In genomic region chr5:46443805-46444340, GRCm38 (mm10) we compare ENCODE assay signal across 8 mouse cellular contexts.
DNase-seq lines count a peak whose midpoint lies in the region; ATAC-seq and TF ChIP-seq lines count a peak whose summit lies in the region.

No protein-coding gene starts in this region.

- ATAC-seq in liver, postnatal 0 days, result no peak
- ATAC-seq in liver, embryonic 11.5 days (replicated peaks; ENCODE audit: low FRiP score), result no peak

- H3K36me3 ChIP-seq in liver, postnatal 0 days (replicated peaks; ENCODE audit: insufficient read depth, low read length), result no peaks in the 10 kb centered on the region
- H3K36me3 ChIP-seq in liver, embryonic 11.5 days (ENCODE audit: control insufficient read depth, insufficient read depth, low read length), result no peaks in the 10 kb centered on the region

- H3K27ac ChIP-seq in liver, postnatal 0 days (ENCODE audit: low read depth), result no peak overlapping the region
- no peak overlapping the region for H3K27ac ChIP-seq in liver, embryonic 11.5 days (ENCODE audit: low read depth, low read length)
- H3K27ac ChIP-seq in cortical plate, adult 2 months (ENCODE audit: insufficient read depth, low read length), result no peak overlapping the region

- no peaks in the 10 kb centered on the region for H3K4me1 ChIP-seq in liver, postnatal 0 days (ENCODE audit: insufficient read depth)
- H3K4me1 ChIP-seq in liver, embryonic 11.5 days (replicated peaks; ENCODE audit: control insufficient read depth, insufficient read depth, low read length), result no peaks in the 10 kb centered on the region
- H3K4me1 ChIP-seq in cortical plate, adult 2 months (ENCODE audit: control insufficient read depth, insufficient read depth, low read length), result no peaks in the 10 kb centered on the region

- H3K4me2 ChIP-seq in liver, postnatal 0 days (ENCODE audit: low read depth, low read length), result no peak overlapping the region
- H3K4me2 ChIP-seq in liver, embryonic 11.5 days, result no peak overlapping the region

- no peak overlapping the region for H3K4me3 ChIP-seq in liver, postnatal 0 days (ENCODE audit: low read depth, low read length)
- H3K4me3 ChIP-seq in liver, embryonic 11.5 days (ENCODE audit: low read depth, low read length), result no peak overlapping the region
- H3K4me3 ChIP-seq in cortical plate, adult 2 months (ENCODE audit: insufficient read depth, low read length), result no peak overlapping the region

- no peak overlapping the region for H3K9ac ChIP-seq in liver, postnatal 0 days (replicated peaks)
- H3K9ac ChIP-seq in liver, embryonic 11.5 days (ENCODE audit: low read depth, low read length), result no peak overlapping the region

- DNase-seq in cerebellum, postnatal 14 days, result peak; percentile 56 to 69
- no peak for DNase-seq in cerebellum, adult 11-12 months
- DNase-seq in liver, postnatal 0 days, result no peak
- DNase-seq in liver, embryonic 11.5 days (ENCODE audit: low spot score), result no peak
- peak; percentile 36 for DNase-seq in lung, postnatal 10 days
- no peak for DNase-seq in thymus, adult 18-20 months
- no peak for DNase-seq in frontal cortex, postnatal 14 days (ENCODE audit: low spot score in 2 of 2)

- WGBS in liver, postnatal 0 days (ENCODE audit: insufficient replicate concordance), result 13% methylated on average over 12 of the region's 12 CpGs
- WGBS in liver, embryonic 11.5 days, result 14% methylated on average over 12 of the region's 12 CpGs

- H3K9me3 ChIP-seq in liver, postnatal 0 days (ENCODE audit: low read length), result no peaks in the 10 kb centered on the region
- H3K9me3 ChIP-seq in liver, embryonic 11.5 days (ENCODE audit: control insufficient read depth, low read length), result no peaks in the 10 kb centered on the region

- no peaks in the 10 kb centered on the region for H3K27me3 ChIP-seq in liver, postnatal 0 days (ENCODE audit: insufficient read depth, low read length)
- no peaks in the 10 kb centered on the region for H3K27me3 ChIP-seq in liver, embryonic 11.5 days (replicated peaks; ENCODE audit: control insufficient read depth, insufficient read depth, low read length)

- TF ChIP-seq CTCF in liver, postnatal 0 days (IDR thresholded peaks at IDR 0.05; ENCODE audit: low read depth), result peak; percentile 68
- TF ChIP-seq CTCF in cortical plate, adult 2 months (IDR thresholded peaks at IDR 0.05; ENCODE audit: extremely low read depth, insufficient read depth, low read length), result peak; percentile 26; the same call in 1 of the 2 replicates

- no peak for TF ChIP-seq POLR2A in cortical plate, adult 2 months (IDR thresholded peaks at IDR 0.05; ENCODE audit: extremely low read depth, insufficient read depth, low read length)

- no peak for TF ChIP-seq EP300 in liver, postnatal 0 days (IDR thresholded peaks at IDR 0.05; ENCODE audit: low read depth)

Comparison
In these comparisons a context has a peak if more than half of its experiments do, and no peak if none do; other contexts are left out.
1. DNase-seq: peak in cerebellum, postnatal 14 days (2 of 2) and lung, postnatal 10 days (single experiment); none in cerebellum, adult 11-12 months (single experiment), liver, postnatal 0 days (single experiment), liver, embryonic 11.5 days (single experiment), thymus, adult 18-20 months (0 of 2) and frontal cortex, postnatal 14 days (0 of 2).